Mouse (Mus musculus) stomach, embryonic 14.5 days (tissue): ENCODE measurements at regions not wholly inside any gene's neighbourhood (a gene's known extent, or its start where the extent isn't known, plus 50 kb on each side); places are given as distances from the start of the nearest gene placed in this dataset.

Experiments used
- ATAC-seq: fragments of 200-750 bp; cut with Nextera tagmentation; 2 replicates; pipeline ENCODE4 v1.8.0; 2017; ENCODE audit warnings: low read depth, moderate TSS enrichment; ENCODE audit not compliant: insufficient number of reproducible peaks, insufficient read depth, low FRiP score
- H3K27ac ChIP-seq: fragments of 300-500 bp; sonication (generic); 2 replicates; pipeline ENCODE4 v1.5.1; 2014; ENCODE audit warnings: mild to moderate bottlenecking, low read length, moderate library complexity, mixed read lengths
- H3K27me3 ChIP-seq: fragments of 300-500 bp; sonication (generic); 2 replicates; pipeline ENCODE4 v1.6.1; 2014; ENCODE audit warnings: low read length, control low read depth, mixed read lengths; ENCODE audit not compliant: control insufficient read depth, insufficient read depth
- H3K36me3 ChIP-seq: fragments of 300-500 bp; sonication (generic); 2 replicates; pipeline ENCODE4 v1.6.1; 2014; ENCODE audit warnings: mild to moderate bottlenecking, control low read depth, low read length, moderate library complexity, mixed read lengths; ENCODE audit not compliant: control insufficient read depth, insufficient read depth
- H3K4me1 ChIP-seq: fragments of 300-500 bp; sonication (generic); 2 replicates; pipeline ENCODE4 v1.6.1; 2014; ENCODE audit warnings: low read length, control low read depth, mixed read lengths; ENCODE audit not compliant: control insufficient read depth, insufficient read depth
- H3K4me2 ChIP-seq: fragments of 300-500 bp; sonication (generic); replicated peaks from 2 replicates; pipeline ENCODE4 v1.6.1; 2014; ENCODE audit warnings: low read depth, low read length, control low read depth
- H3K4me3 ChIP-seq: fragments of 300-500 bp; sonication (generic); 2 replicates; pipeline ENCODE4 v1.5.1; 2014; ENCODE audit warnings: low read depth, low read length, control low read depth
- H3K9ac ChIP-seq: fragments of 300-500 bp; sonication (generic); replicated peaks from 2 replicates; pipeline ENCODE4 v1.6.1; 2014; ENCODE audit warnings: low read depth, mild to moderate bottlenecking, control low read depth, low read length, moderate library complexity, mixed read lengths
- H3K9me3 ChIP-seq: fragments of 300-500 bp; sonication (generic); 2 replicates; pipeline ENCODE4 v1.6.1; 2016; ENCODE audit warnings: low read depth, low read length, control low read depth; ENCODE audit not compliant: control insufficient read depth
- WGBS: fragments of 180-500 bp; shearing (Covaris S2); extraction: QIAGEN DNeasy Blood & Tissue Kit; methylation state at CpG from one replicate; pipeline ENCODE4 v1.1.7; 2014; 5-methylcytosine and 5-hydroxymethylcytosine counted together

- Histone ChIP-seq H3K4me2 (no peak overlapping the region), H3K27me3 (no peaks in the 10 kb centered on the region), H3K4me1 (no peaks in the 10 kb centered on the region), H3K27ac (no peak overlapping the region), H3K9ac (no peak overlapping the region), H3K4me3 (no peak overlapping the region), H3K9me3 (no peaks in the 10 kb centered on the region), H3K36me3 (no peaks in the 10 kb centered on the region)
- ATAC-seq, result no peak
- WGBS, result 33% methylated on average over 3 of the region's 3 CpGs
Observed at GRCm38 (mm10) chr12:29246041-29246440, 282.1 kb upstream of the Myt1l start.

GRCm38 (mm10) chr12:29247356-29247755, 280.8 kb upstream of the Myt1l start:
- no peak for ATAC-seq
- H3K4me2 ChIP-seq, result no peak overlapping the region
- no peaks in the 10 kb centered on the region for H3K4me1 ChIP-seq
- H3K36me3 ChIP-seq, result no peaks in the 10 kb centered on the region
- no peak overlapping the region for H3K27ac ChIP-seq
- no peak overlapping the region for H3K9ac ChIP-seq
- WGBS, result 45% methylated on average over 5 of the region's 5 CpGs
- H3K4me3 ChIP-seq, result no peak overlapping the region
- H3K27me3 ChIP-seq, result no peaks in the 10 kb centered on the region
- no peaks in the 10 kb centered on the region for H3K9me3 ChIP-seq

GRCm38 (mm10) chr12:29248459-29248858, 279.7 kb upstream of the Myt1l start:
- H3K36me3 ChIP-seq, result no peaks in the 10 kb centered on the region
- no peak overlapping the region for H3K9ac ChIP-seq
- WGBS, result 81% methylated on average over 10 of the region's 10 CpGs
- ATAC-seq, result no peak
- H3K9me3 ChIP-seq, result no peaks in the 10 kb centered on the region
- H3K27ac ChIP-seq, result no peak overlapping the region
- no peak overlapping the region for H3K4me2 ChIP-seq
- H3K4me1 ChIP-seq, result no peaks in the 10 kb centered on the region
- no peak overlapping the region for H3K4me3 ChIP-seq
- no peaks in the 10 kb centered on the region for H3K27me3 ChIP-seq

GRCm38 (mm10) chr12:29256103-29256502, 272.1 kb upstream of the Myt1l start:
- H3K4me2 ChIP-seq, result no peak overlapping the region
- H3K27me3 ChIP-seq, result no peaks in the 10 kb centered on the region
- no peak overlapping the region for H3K9ac ChIP-seq
- no peaks in the 10 kb centered on the region for H3K9me3 ChIP-seq
- H3K4me3 ChIP-seq, result no peak overlapping the region
- H3K27ac ChIP-seq, result no peak overlapping the region
- no peaks in the 10 kb centered on the region for H3K36me3 ChIP-seq
- H3K4me1 ChIP-seq, result peaks cover 5% of the 10 kb centered on the region
- WGBS, result 71% methylated on average over 4 of the region's 4 CpGs
- ATAC-seq, result no peak

- ATAC-seq, result no peak
- WGBS, result 34% methylated on average over 7 of the region's 7 CpGs
- no peaks in the 10 kb centered on the region for H3K9me3 ChIP-seq
Observed at GRCm38 (mm10) chr12:29257011-29257734, 271.0 kb upstream of the Myt1l start.

GRCm38 (mm10) chr12:29257735-29258547, 270.2 kb upstream of the Myt1l start:
- Histone ChIP-seq H3K27ac (no peak overlapping the region), H3K9me3 (no peaks in the 10 kb centered on the region)
- WGBS, result 18% methylated on average over 16 of the region's 16 CpGs

More at GRCm38 (mm10) chr12:29257011-29257734, 271.0 kb upstream of the Myt1l start:
- Histone ChIP-seq H3K27ac (no peak overlapping the region), H3K4me1 (peaks cover 5% of the 10 kb centered on the region), H3K27me3 (no peaks in the 10 kb centered on the region), H3K36me3 (no peaks in the 10 kb centered on the region), H3K4me3 (no peak overlapping the region), H3K4me2 (no peak overlapping the region), H3K9ac (no peak overlapping the region)

GRCm38 (mm10) chr12:29258548-29258874, 269.7 kb upstream of the Myt1l start:
- Histone ChIP-seq H3K4me3 (no peak overlapping the region), H3K9me3 (no peaks in the 10 kb centered on the region), H3K27ac (peak overlapping the region; percentile 39; the same call in 1 of the 2 replicates), H3K27me3 (no peaks in the 10 kb centered on the region), H3K4me1 (peaks cover 5% of the 10 kb centered on the region), H3K4me2 (no peak overlapping the region), H3K9ac (no peak overlapping the region), H3K36me3 (no peaks in the 10 kb centered on the region)
- ATAC-seq, result no peak

More at GRCm38 (mm10) chr12:29257735-29258547, 270.2 kb upstream of the Myt1l start:
- Histone ChIP-seq H3K27me3 (no peaks in the 10 kb centered on the region), H3K4me1 (peaks cover 5% of the 10 kb centered on the region), H3K4me3 (no peak overlapping the region), H3K9ac (no peak overlapping the region), H3K36me3 (no peaks in the 10 kb centered on the region), H3K4me2 (no peak overlapping the region)
- ATAC-seq, result 0 out of 2 replicates have a peak, but pooled peaks have one; percentile 53

GRCm38 (mm10) chr12:29258966-29259365, 269.2 kb upstream of the Myt1l start:
- Histone ChIP-seq H3K4me2 (no peak overlapping the region), H3K9me3 (no peaks in the 10 kb centered on the region), H3K4me1 (peaks cover 5% of the 10 kb centered on the region), H3K27me3 (no peaks in the 10 kb centered on the region), H3K9ac (no peak overlapping the region), H3K27ac (no peak overlapping the region), H3K36me3 (no peaks in the 10 kb centered on the region), H3K4me3 (no peak overlapping the region)
- 56% methylated on average over 7 of the region's 7 CpGs for WGBS
- ATAC-seq, result no peak
